Mouse (Mus musculus): Measurements from ENCODE around the gene Lpar3.

Lpar3 gene

GRCm38 (mm10) chr3:146262536-146262935 lies 41.8 kb downstream of the Lpar3 start:
- DNase-seq, result no peak

DNA sequence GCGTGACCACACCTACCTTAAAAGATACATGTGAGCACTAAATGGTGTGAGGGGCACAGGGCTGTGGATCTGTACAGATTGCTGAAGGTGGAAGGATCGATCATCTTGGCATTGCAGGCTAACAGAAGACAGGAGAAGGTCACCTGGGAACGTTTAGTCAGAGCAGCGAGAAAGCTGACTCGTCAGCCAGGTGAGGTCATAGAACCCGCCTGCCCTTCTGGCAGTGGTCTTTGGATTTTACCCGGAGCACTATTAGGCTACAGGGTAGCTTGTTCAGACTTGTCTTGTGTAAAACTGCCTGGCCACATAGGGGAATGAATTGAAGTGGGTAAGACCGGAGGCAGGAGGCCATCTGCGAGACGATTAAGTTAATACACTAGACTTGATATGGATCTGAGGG lies 43.4 kb downstream of the Lpar3 start:
- no peak for DNase-seq

- DNase-seq, result no peak
Observed at GRCm38 (mm10) chr3:146265545-146266130, 44.9 kb downstream of the Lpar3 start.

- DNase-seq, result no peak
Observed at GRCm38 (mm10) chr3:146268024-146268801, 47.5 kb downstream of the Lpar3 start.

DNA sequence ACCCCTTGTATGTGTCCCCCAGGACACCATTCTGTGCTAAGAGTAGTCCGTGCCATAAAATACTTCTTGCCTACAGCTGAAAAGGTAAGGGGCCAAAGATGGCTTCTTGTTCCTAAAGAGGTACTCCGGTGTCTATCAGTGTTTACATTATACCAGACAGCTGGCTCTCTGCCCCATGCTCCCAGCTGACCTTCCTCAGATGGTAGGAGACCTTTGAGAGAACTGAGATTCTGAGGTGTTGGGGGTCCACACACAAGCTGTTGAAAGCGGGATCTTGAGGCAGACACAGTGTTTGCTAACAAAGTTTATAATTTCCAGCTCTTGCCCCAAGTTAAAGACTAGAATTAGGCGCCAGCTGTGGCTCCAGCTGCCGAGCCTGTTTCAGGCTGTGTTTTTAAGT lies 53.7 kb downstream of the Lpar3 start:
- DNase-seq, result no peak

DNA sequence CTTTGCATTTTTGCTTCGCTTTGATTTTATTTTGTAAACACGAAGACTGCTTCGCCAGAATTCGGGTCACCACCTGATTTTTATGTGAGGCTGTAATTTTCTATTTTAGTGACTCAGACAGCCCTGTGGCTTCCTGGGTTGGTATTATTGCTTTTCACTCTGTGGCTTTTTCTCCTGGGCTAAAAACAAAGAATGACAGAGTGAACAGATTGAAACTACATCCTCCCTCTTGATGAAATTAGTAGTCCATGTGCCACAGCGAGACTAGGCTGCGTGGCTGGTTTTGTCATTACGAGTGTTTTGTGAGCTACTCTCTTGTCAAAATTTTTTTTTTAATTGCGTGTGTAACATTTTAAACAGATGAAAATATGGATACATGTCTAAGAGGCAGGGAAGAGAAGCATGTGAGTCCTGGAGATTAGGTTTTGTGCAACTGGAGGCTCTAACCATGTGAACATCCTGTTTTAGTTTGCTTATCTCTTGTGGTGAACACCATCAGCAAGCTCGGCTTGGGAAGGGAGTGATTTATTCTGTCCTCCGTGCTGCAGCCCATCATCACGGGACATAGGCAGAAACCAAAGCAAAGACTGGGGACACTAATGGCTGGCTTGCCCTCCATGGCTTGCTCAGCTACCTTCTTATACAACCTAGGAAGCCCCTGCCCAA lies 54.7 kb downstream of the Lpar3 start:
- DNase-seq, result no peak

- no peak for DNase-seq
Observed at GRCm38 (mm10) chr3:146276026-146276409, 55.3 kb downstream of the Lpar3 start.

GRCm38 (mm10) chr3:146276991-146277390 lies 56.2 kb downstream of the Lpar3 start:
- no peak for DNase-seq

DNA sequence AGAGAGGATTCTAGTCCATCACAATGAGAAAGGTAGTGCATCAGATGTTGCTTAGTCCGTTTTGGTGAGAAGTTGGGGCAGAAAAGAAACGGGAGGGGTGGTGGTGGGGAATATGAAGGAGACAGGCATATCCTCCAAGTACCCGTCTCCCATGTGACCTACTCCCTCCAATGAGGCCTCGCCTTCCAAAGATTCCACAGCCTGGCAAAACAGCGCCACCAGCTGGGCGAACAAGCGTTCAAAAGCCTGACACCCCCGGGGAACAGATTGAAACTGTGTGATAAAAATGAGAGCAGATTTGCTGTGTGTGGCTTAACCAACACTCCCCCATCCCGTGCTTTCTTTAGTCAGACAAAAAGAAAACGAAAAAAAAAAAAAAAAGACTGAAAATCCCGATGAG lies 56.7 kb downstream of the Lpar3 start:
- peak; percentile 17 to 18 for DNase-seq

DNA sequence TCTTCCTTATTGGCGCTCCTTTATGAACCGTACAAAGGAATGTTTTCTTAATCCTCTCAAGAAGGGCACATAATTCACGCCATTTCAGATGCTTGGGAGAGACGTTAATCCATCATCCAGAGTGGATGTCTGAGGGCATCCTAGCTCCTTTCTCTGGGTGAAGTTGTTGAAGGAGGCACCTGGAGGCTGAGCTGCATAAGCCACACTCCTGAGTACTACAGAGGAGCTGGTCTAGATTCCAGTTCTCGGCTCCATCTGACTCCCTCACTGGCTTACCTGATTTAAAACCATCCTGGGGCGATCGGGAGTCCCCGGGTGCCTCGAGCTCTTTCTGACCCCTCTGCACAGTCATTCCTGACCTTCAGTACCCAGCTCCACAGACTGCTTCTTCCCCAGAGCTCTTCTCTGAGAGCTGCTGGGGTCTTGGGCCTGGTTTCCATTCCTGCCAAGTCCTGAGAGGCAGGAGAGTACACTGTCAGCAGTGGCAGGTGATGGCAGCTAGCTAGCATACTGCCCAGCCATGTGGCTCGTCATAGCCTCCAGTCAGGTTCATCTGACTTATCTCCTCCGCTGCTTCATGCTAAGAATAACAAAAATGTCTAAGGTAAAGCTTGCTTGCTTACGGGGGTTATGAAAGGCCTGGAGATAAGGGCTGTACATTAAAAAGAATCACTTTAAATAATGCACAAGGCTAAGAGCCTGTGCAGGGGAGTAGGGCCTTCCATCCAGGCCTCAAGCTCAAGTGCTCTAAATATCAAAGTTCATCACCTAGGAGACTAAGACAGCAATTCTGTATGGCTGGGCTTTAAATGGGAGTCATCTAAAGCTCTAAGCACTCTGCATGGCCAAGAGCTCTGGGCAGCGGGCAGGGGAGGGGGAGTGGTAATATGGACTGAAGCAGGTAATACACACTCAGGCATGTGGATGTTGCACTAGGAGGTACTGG lies 57.7 kb downstream of the Lpar3 start:
- DNase-seq, result no peak

GRCm38 (mm10) chr3:146283732-146284361 lies 63.1 kb downstream of the Lpar3 start:
- DNase-seq, result no peak

GRCm38 (mm10) chr3:146286118-146286517 lies 65.4 kb downstream of the Lpar3 start:
- DNase-seq, result no peak

DNA sequence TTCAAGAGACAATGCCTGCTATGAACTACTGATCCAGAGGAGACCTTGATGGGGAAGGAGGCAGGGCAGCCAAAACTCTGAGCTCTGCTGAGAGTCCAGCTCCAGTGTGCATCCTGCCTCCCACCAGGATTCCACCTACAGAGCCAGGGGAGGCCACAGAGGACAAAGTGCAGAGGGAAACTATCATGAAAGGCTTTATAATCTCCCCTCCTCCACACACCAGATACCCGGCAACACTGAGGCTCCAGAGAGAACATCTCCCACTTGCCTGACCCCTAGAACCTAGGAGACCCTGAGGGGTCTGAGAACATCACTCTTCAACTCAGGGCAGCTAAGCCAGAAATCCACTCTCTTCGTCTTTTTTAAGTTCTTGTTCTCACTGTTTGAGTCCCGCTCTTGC lies 71.2 kb downstream of the Lpar3 start:
- no peak for DNase-seq

- DNase-seq, result no peak
Observed at GRCm38 (mm10) chr3:146292515-146292914, 71.8 kb downstream of the Lpar3 start.

GRCm38 (mm10) chr3:146302451-146302850 lies 81.7 kb downstream of the Lpar3 start:
- DNase-seq, result no peak

- DNase-seq, result no peak
Observed at GRCm38 (mm10) chr3:146303194-146303593, 82.4 kb downstream of the Lpar3 start.

GRCm38 (mm10) chr3:146304556-146305405 lies 84.0 kb downstream of the Lpar3 start:
- no peak for DNase-seq

DNA sequence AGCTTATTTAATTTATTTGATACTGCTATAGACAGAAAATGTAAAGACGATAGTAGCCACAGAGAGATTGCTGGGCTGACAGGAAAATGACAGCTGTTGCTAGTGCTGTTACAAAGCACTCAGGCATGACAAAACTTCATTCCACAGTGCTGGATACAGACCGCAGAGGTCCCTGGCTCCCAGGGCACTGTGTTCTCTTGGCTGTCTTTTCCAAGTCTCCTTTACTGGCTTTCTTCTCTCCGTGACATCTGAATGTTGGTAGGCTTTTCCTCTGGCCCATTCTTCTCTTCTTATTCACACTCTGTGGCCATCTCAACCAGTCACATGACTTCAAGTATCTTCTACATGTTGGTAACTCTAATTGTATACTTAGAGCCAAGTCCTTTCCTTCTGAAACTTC lies 86.6 kb downstream of the Lpar3 start:
- no peak for DNase-seq

- no peak for DNase-seq
Observed at GRCm38 (mm10) chr3:146307886-146308285, 87.1 kb downstream of the Lpar3 start.

GRCm38 (mm10) chr3:146309586-146309985 lies 88.8 kb downstream of the Lpar3 start:
- DNase-seq, result no peak

DNA sequence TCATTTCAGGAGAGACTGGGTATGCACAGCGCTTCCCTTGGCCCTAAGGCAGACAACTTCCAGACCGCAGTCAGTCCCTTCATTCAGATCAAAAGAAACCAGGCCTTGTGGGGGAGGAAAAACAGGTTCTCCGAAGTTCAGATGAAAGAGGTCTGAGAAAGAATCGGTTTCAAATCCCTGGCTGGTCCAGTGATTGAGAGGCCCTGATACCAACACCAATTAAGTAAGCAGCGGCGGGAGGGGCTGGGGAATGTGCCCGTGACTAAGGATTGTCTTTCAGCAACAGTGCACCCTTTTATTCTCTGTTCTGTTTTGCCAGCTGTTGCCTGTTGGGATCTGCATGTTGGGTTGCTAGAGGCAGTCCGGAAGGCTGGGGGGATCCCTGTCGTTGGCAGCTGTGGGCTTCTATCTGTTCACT lies 90.4 kb downstream of the Lpar3 start:
- no peak for DNase-seq
